Mouse (Mus musculus) embryonic fibroblast, embryonic 13.5 days (primary cell): ENCODE measurements around the gene Ntm.

Experiments
- CTCF ChIP-seq: IDR thresholded peaks from 2 replicates; pipeline ENCODE4 v1.5.1; 2011; ENCODE audit warnings: mild to moderate bottlenecking, control low read depth, low read length, moderate library complexity, borderline replicate concordance; ENCODE audit not compliant: insufficient read depth
- POLR2A ChIP-seq: IDR thresholded peaks from 2 replicates; pipeline ENCODE4 v1.6.1; 2011; ENCODE audit warnings: low read depth, mild to moderate bottlenecking, control low read depth, low read length, moderate library complexity

DNA sequence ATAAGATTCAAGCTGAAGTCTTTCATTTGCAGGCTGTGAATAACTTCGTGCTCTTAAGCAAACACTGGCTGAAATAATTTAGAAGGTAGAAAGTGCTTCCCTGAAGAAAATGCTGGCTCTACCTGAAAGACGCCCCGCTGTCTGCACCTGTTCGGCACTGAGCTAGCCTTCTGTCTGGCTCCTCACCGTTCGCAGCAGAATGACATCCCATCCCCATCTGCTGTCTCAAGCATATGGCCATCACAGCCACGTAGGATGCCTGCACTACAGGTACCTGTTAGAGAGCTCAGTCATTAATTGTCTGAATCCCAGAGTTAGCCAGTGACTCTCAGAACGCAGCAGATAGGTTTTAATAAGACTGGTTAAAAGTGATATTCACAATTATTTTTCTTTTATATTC, 412.4 kb downstream of the Ntm start:
- TF ChIP-seq CTCF (no peak), POLR2A (no peak)
